Mouse (Mus musculus) layer of hippocampus, postnatal 14 days (tissue): Measurements from ENCODE around the gene Tspan14. TPM values are rescaled to one million over a fixed set of nuclear protein-coding genes. Genes with fewer than 3 reads are reported as not detected.

Experiments used
- DNase-seq, 2 experiments: peaks; one replicate each; pipeline ENCODE4 v3.0.0; 2021 to 2022; ENCODE audit warnings: low spot score in 2 of 2, mixed read lengths in 1 of 2
- total RNA-seq, 2 experiments: library from RNA; stranded (reverse); gene quantifications; 2 replicates each; pipeline ENCODE4 v1.2.3; 2021

Tspan14 gene
- total RNA-seq, 2 experiments from 2014 or later: 34.5 to 35.5 TPM

GRCm38 (mm10) chr14:40886428-40887202 is 80.0 kb downstream of the Tspan14 start:
- DNase-seq: no peak

DNA sequence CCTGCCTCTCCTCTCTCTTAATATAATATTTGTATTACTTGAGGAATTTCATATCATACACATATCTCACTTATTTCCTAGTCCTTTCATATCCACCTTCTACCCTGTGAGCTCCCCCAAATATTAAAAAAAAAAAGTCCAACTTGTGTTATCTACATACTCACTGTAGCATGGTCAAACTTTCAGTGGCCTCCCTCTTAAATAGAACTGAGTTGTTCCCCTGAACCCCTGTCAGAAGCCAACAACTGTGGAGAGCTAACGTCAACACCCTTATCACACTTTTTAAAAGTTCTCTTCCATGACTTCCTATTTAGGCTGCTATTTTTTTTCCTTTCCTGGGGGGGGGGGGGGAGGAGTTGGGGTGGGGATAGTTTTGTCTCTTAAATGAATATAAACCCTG is 80.9 kb downstream of the Tspan14 start:
- no peak for DNase-seq

DNA sequence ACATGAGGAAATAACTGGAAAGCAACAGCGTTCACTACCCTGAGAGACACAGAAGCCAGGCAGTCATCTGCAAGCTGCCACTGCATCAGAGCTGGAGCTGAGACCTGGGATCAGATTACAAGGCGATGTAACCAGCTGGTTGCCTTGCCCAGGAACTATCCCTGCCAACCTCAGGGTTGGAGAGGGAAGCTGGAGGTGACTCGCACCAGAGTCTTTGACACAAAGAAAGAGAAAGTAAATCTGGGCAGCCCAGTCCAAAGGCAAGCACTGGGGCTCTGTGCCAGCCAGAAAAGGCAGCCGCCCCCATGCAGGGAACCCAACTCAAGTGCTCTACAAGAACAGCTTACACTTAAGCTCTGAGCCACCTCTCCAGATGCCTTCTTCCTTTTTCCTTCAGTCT is 81.4 kb downstream of the Tspan14 start:
- no peak for DNase-seq

- DNase-seq: no peak
Measured at GRCm38 (mm10) chr14:40874565-40874964, 92.0 kb downstream of the Tspan14 start.

DNA sequence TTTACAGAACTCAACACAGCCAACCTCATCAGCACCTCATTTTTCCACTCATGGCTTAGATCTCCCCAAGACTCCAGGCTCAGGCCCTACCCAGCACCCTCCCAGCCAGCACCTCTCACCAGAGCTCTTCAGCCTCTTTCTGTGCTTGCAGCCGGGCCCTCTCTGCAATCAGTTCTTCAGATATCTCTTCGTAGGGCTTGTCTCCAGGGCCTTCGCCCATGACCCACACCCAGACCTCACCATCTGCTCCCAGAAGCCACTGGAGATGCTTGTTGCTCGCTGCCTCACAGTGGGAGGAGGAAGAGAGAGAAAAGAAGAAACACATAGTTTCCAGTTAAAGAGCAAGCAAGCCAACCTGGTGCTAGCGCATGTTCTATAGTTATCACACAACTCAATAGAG is 92.6 kb downstream of the Tspan14 start:
- no peak for DNase-seq

DNA sequence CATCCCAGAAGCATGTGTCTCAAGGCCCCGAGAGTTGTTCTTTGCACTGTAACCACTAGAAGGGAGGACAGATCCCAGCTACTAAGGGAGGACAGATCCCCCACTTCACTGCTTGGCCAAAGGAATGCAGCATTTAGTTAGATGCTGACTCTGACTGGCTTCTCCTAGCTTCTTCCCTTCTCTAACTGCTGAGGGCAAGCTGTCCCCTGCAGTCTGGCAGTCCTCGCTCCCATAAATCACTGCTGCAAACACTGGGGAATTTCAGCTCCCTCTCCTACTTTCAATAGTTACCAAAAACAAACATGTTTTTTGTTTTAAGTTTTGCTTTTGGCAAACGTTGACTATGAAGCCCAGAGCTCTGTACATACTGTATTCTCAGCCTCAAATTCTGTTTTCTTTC is 96.0 kb downstream of the Tspan14 start:
- DNase-seq: no peak

- no peak for DNase-seq
Measured at GRCm38 (mm10) chr14:40864811-40865514, 101.6 kb downstream of the Tspan14 start.

- no peak for DNase-seq
Measured at GRCm38 (mm10) chr14:40863659-40864058, 102.9 kb downstream of the Tspan14 start.

GRCm38 (mm10) chr14:40863022-40863421 is 103.6 kb downstream of the Tspan14 start:
- DNase-seq: no peak

Other genes with a start within 250 kb of the Tspan14 start
- 1 to 10 TPM; 1.5 to 3.4 TPM for gene Sh2d4b, start 73.5 kb downstream of the Tspan14 start, total RNA-seq
- gene Fam213a, start 47.0 kb upstream of the Tspan14 start, total RNA-seq: 100 to 1,000 TPM; 139 to 145 TPM
- gene Dydc2, start 102.4 kb upstream of the Tspan14 start, total RNA-seq: 1 to 10 TPM in 1 of 2 experiments, under 1 TPM in 1; 0.98 to 1.3 TPM
- not detected for gene Dydc1, start 106.1 kb upstream of the Tspan14 start, total RNA-seq
- gene Mat1a, start 138.2 kb upstream of the Tspan14 start, total RNA-seq: not detected
- not detected for gene Sftpa1, start 165.0 kb upstream of the Tspan14 start, total RNA-seq
- gene Mbl1, start 184.7 kb upstream of the Tspan14 start, total RNA-seq: not detected
- gene Sftpd, start 218.3 kb upstream of the Tspan14 start, total RNA-seq: not detected